Mouse (Mus musculus): ENCODE measurements around the gene Wwox.

The Wwox gene

GRCm38 (mm10) chr8:114982762-114983161 lies 543.3 kb downstream of the Wwox start:
- no peak for DNase-seq

- no peak for DNase-seq
These were observed 545.0 kb downstream of the Wwox start for GRCm38 (mm10) chr8:114984500-114984899.

GRCm38 (mm10) chr8:114985996-114986395 lies 546.5 kb downstream of the Wwox start:
- no peak for DNase-seq

GRCm38 (mm10) chr8:114986971-114987370 lies 547.5 kb downstream of the Wwox start:
- no peak for DNase-seq

GRCm38 (mm10) chr8:114990865-114991613 lies 551.6 kb downstream of the Wwox start:
- DNase-seq: no peak

- DNase-seq: no peak
These were observed 561.3 kb downstream of the Wwox start for GRCm38 (mm10) chr8:115000736-115001135.

- DNase-seq: no peak
These were observed 565.6 kb downstream of the Wwox start for GRCm38 (mm10) chr8:115005021-115005420.

- DNase-seq: no peak
These were observed 567.1 kb downstream of the Wwox start for GRCm38 (mm10) chr8:115006561-115006960.

- no peak for DNase-seq
These were observed 567.8 kb downstream of the Wwox start for GRCm38 (mm10) chr8:115007280-115007679.

- DNase-seq: peak; percentile 13 to 24
These were observed 569.5 kb downstream of the Wwox start for GRCm38 (mm10) chr8:115008624-115009620.

GRCm38 (mm10) chr8:115009897-115010768 lies 570.7 kb downstream of the Wwox start:
- no peak for DNase-seq

GRCm38 (mm10) chr8:115010769-115011073 lies 571.3 kb downstream of the Wwox start:
- no peak for DNase-seq

- DNase-seq: no peak
These were observed 580.2 kb downstream of the Wwox start for GRCm38 (mm10) chr8:115019661-115020060.

GRCm38 (mm10) chr8:115021731-115022130 lies 582.3 kb downstream of the Wwox start:
- no peak for DNase-seq

GRCm38 (mm10) chr8:115024062-115024461 lies 584.6 kb downstream of the Wwox start:
- no peak for DNase-seq

GRCm38 (mm10) chr8:115025390-115026098 lies 586.1 kb downstream of the Wwox start:
- DNase-seq: no peak

- no peak for DNase-seq
These were observed 586.7 kb downstream of the Wwox start for GRCm38 (mm10) chr8:115026201-115026600.

- no peak for DNase-seq
These were observed 593.7 kb downstream of the Wwox start for GRCm38 (mm10) chr8:115033194-115033593.

- DNase-seq: no peak
These were observed 596.6 kb downstream of the Wwox start for GRCm38 (mm10) chr8:115036016-115036415.

GRCm38 (mm10) chr8:115038426-115038825 lies 599.0 kb downstream of the Wwox start:
- no peak for DNase-seq

GRCm38 (mm10) chr8:115045746-115046145 lies 606.3 kb downstream of the Wwox start:
- no peak for DNase-seq

GRCm38 (mm10) chr8:115046496-115046895 lies 607.0 kb downstream of the Wwox start:
- no peak for DNase-seq
